Mouse (Mus musculus) testis, adult 2 months (tissue): ENCODE results near the gene Rab11fip3.

ENCODE experiments used
- CTCF ChIP-seq: fragments of 200-500 bp; IDR thresholded peaks from 2 replicates; pipeline ENCODE4 v1.5.1; 2012; ENCODE audit warnings: low read depth, mild to moderate bottlenecking, inconsistent platforms, low read length, moderate library complexity; ENCODE audit not compliant: control insufficient read depth, insufficient read depth, insufficient replicate concordance
- POLR2A ChIP-seq: fragments of 200-500 bp; IDR thresholded peaks from 2 replicates; pipeline ENCODE4 v1.6.1; 2012; ENCODE audit warnings: low read depth, mild to moderate bottlenecking, inconsistent platforms, low read length, moderate library complexity; ENCODE audit not compliant: control insufficient read depth

DNA sequence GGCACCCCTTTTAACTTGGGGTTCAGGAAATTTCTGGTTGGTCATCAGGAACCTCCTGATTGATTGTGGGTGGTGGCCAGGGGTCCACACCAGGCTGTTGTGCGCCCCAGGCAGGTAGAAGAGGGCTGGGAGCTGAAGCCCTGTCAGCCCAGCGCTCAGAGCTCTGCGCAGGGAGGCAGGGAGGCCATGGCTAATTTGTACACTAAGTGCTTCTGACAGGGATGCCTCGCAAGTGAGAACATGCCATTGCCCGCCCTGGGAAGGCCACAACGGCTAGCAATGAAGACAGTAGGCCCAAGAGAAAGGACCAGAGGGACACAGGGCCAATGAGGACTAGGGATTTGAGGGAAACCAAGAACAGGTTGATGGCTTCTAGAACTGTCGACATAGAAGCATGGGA, 112.7 kb downstream of the Rab11fip3 start:
- TF ChIP-seq CTCF (no peak), POLR2A (no peak)
